Mouse (Mus musculus): Measurements from ENCODE around the gene Adgrg1.
"Not testable (repeated sequence)": the region's sequence is repeated elsewhere in the genome, so short reads cannot be mapped to it uniquely, and the experiment has no call there.

The Adgrg1 gene

GRCm38 (mm10) chr8:94996899-94997856 is 22.6 kb downstream of the Adgrg1 start:
- no peak for DNase-seq

GRCm38 (mm10) chr8:94997857-94998243 is 23.3 kb downstream of the Adgrg1 start:
- DNase-seq, result no peak

GRCm38 (mm10) chr8:94998431-94998830 is 23.9 kb downstream of the Adgrg1 start:
- DNase-seq, result no peak

GRCm38 (mm10) chr8:94999004-94999403 is 24.5 kb downstream of the Adgrg1 start:
- DNase-seq, result peak; percentile 63

- peak; percentile 77 for DNase-seq
Observed at GRCm38 (mm10) chr8:94999956-95000355, 25.4 kb downstream of the Adgrg1 start.

- DNase-seq, result peak; percentile 89
Observed at GRCm38 (mm10) chr8:95000684-95001083, 26.1 kb downstream of the Adgrg1 start.

GRCm38 (mm10) chr8:95001165-95001564 is 26.6 kb downstream of the Adgrg1 start:
- no peak for DNase-seq

GRCm38 (mm10) chr8:95001655-95002054 is 27.1 kb downstream of the Adgrg1 start:
- DNase-seq, result peak; percentile 91

- no peak for DNase-seq
Observed at GRCm38 (mm10) chr8:95002089-95002655, 27.6 kb downstream of the Adgrg1 start.

- no peak for DNase-seq
Observed at GRCm38 (mm10) chr8:95012442-95012919, 37.9 kb downstream of the Adgrg1 start.

GRCm38 (mm10) chr8:95015866-95016265 is 41.3 kb downstream of the Adgrg1 start:
- no peak for DNase-seq

GRCm38 (mm10) chr8:95016684-95017083 is 42.1 kb downstream of the Adgrg1 start:
- no peak for DNase-seq

- DNase-seq, result no peak
Observed at GRCm38 (mm10) chr8:95017451-95017850, 42.9 kb downstream of the Adgrg1 start, which contains the start of gene Adgrg3. Gene Adgrg3 (plus strand): TSS chr8:95017692.

- DNase-seq, result no peak
Observed at GRCm38 (mm10) chr8:95017969-95018635, 43.6 kb downstream of the Adgrg1 start.

- peak; percentile 60 for DNase-seq
Observed at GRCm38 (mm10) chr8:95020293-95020777, 45.8 kb downstream of the Adgrg1 start.

GRCm38 (mm10) chr8:95020821-95021220 is 46.3 kb downstream of the Adgrg1 start:
- no peak for DNase-seq

- DNase-seq, result no peak
Observed at GRCm38 (mm10) chr8:95023201-95023600, 48.6 kb downstream of the Adgrg1 start.

GRCm38 (mm10) chr8:95024387-95024786 is 49.8 kb downstream of the Adgrg1 start:
- no peak for DNase-seq

- peak; percentile 37 for DNase-seq
Observed at GRCm38 (mm10) chr8:95025421-95025820, 50.9 kb downstream of the Adgrg1 start.

GRCm38 (mm10) chr8:95028391-95028790 is 53.8 kb downstream of the Adgrg1 start:
- DNase-seq, result not testable (repeated sequence)

GRCm38 (mm10) chr8:95037106-95037925 is 62.8 kb downstream of the Adgrg1 start:
- peak; percentile 49 for DNase-seq
